Mouse (Mus musculus) heart, embryonic 13.5 days (tissue): ENCODE data around the gene Slc12a3. TPM values are rescaled to one million over a fixed set of nuclear protein-coding genes. Genes with fewer than 3 reads are reported as not detected.

Experiments used
- ATAC-seq: fragments of 200-750 bp; cut with Nextera tagmentation; 2 replicates; pipeline ENCODE4 v1.8.0; 2017; ENCODE audit warnings: moderate TSS enrichment; ENCODE audit not compliant: insufficient number of reproducible peaks, low FRiP score, low TSS enrichment; ENCODE audit errors: extremely low read depth
- H3K27ac ChIP-seq: fragments of 300-500 bp; sonication (generic); replicated peaks from 2 replicates; pipeline ENCODE4 v1.5.1; 2015; ENCODE audit warnings: moderate library complexity, mild to moderate bottlenecking, inconsistent platforms
- H3K27me3 ChIP-seq: fragments of 300-500 bp; sonication (generic); replicated peaks from 2 replicates; pipeline ENCODE4 v1.6.1; 2015; ENCODE audit warnings: mild to moderate bottlenecking, inconsistent platforms
- H3K36me3 ChIP-seq: fragments of 300-500 bp; sonication (generic); 2 replicates; pipeline ENCODE4 v1.6.1; 2015; ENCODE audit warnings: mild to moderate bottlenecking, inconsistent platforms
- H3K4me1 ChIP-seq: fragments of 300-500 bp; sonication (generic); 2 replicates; pipeline ENCODE4 v1.6.1; 2015; ENCODE audit warnings: inconsistent platforms
- H3K4me2 ChIP-seq: fragments of 300-500 bp; sonication (generic); 2 replicates; pipeline ENCODE4 v1.6.1; 2015; ENCODE audit warnings: inconsistent platforms, mild to moderate bottlenecking, moderate library complexity
- H3K4me3 ChIP-seq: fragments of 300-500 bp; sonication (generic); 2 replicates; pipeline ENCODE4 v1.5.1; 2015; ENCODE audit warnings: moderate library complexity, mild to moderate bottlenecking, inconsistent platforms
- H3K9ac ChIP-seq: fragments of 300-500 bp; sonication (generic); 2 replicates; pipeline ENCODE4 v1.6.1; 2015; ENCODE audit warnings: inconsistent platforms, mild to moderate bottlenecking, moderate library complexity
- H3K9me3 ChIP-seq: fragments of 300-500 bp; sonication (generic); 2 replicates; pipeline ENCODE4 v1.6.1; 2016; ENCODE audit warnings: inconsistent platforms
- WGBS: fragments of 180-500 bp; shearing (Covaris S2); methylation state at CpG from one replicate; pipeline ENCODE4 v1.1.7; 2015; ENCODE audit warnings: mixed read lengths; 5-methylcytosine and 5-hydroxymethylcytosine counted together
- polyA plus RNA-seq: library from polyadenylated mRNA; unstranded; fragments of >200 nt; fragmentation: Nextera tagmentation; extraction: Ambion mirVana; gene quantifications from 2 replicates; pipeline ENCODE4 v1.2.1, GENCODE M21; 2015

Slc12a3 gene
- polyA plus RNA-seq, 1 experiment from 2014 or later: not detected

- ATAC-seq: no peak
- no peaks in the 10 kb centered on the region for H3K36me3 ChIP-seq
- no peak overlapping the region for H3K9ac ChIP-seq
- H3K4me2 ChIP-seq: no peak overlapping the region
- peak overlapping the region; percentile 53; the same call in 1 of the 2 replicates for H3K27ac ChIP-seq
- H3K9me3 ChIP-seq: no peaks in the 10 kb centered on the region
- peaks cover 44% of the 10 kb centered on the region for H3K4me1 ChIP-seq
- H3K4me3 ChIP-seq: no peak overlapping the region
- 45% methylated on average over 5 of the region's 5 CpGs for WGBS
- no peaks in the 10 kb centered on the region for H3K27me3 ChIP-seq
Observed at GRCm38 (mm10) chr8:94358541-94358940, 29.5 kb downstream of the Slc12a3 start.

GRCm38 (mm10) chr8:94361774-94362431 is 32.9 kb downstream of the Slc12a3 start:
- peak overlapping the region; percentile 82; the same call in 1 of the 2 replicates for H3K27ac ChIP-seq
- no peak overlapping the region for H3K4me2 ChIP-seq
- ATAC-seq: no peak
- H3K27me3 ChIP-seq: no peaks in the 10 kb centered on the region
- H3K4me1 ChIP-seq: peaks cover 51% of the 10 kb centered on the region
- no peak overlapping the region for H3K4me3 ChIP-seq
- H3K9me3 ChIP-seq: no peaks in the 10 kb centered on the region
- 80% methylated on average over 6 of the region's 6 CpGs for WGBS
- no peaks in the 10 kb centered on the region for H3K36me3 ChIP-seq
- no peak overlapping the region for H3K9ac ChIP-seq

- ATAC-seq: no peak
- Histone ChIP-seq H3K4me1 (peaks cover 43% of the 10 kb centered on the region), H3K9me3 (no peaks in the 10 kb centered on the region), H3K4me2 (no peak overlapping the region), H3K36me3 (no peaks in the 10 kb centered on the region), H3K27me3 (no peaks in the 10 kb centered on the region), H3K4me3 (no peak overlapping the region), H3K27ac (peak overlapping the region; percentile 82), H3K9ac (no peak overlapping the region)
- WGBS: 77% methylated on average over 7 of the region's 7 CpGs
Observed at GRCm38 (mm10) chr8:94362607-94363239, 33.7 kb downstream of the Slc12a3 start.

- H3K27ac ChIP-seq: peak overlapping the region; percentile 82
- H3K9me3 ChIP-seq: no peaks in the 10 kb centered on the region
- no peaks in the 10 kb centered on the region for H3K36me3 ChIP-seq
- H3K4me1 ChIP-seq: peaks cover 39% of the 10 kb centered on the region
- H3K27me3 ChIP-seq: no peaks in the 10 kb centered on the region
- H3K9ac ChIP-seq: peak overlapping the region; percentile 40; the same call in 1 of the 2 replicates
- no peak for ATAC-seq
- peak overlapping the region; percentile 13; the same call in 1 of the 2 replicates for H3K4me2 ChIP-seq
- H3K4me3 ChIP-seq: no peak overlapping the region
- whole genome bisulfite sequencing: 40% methylated on average over 4 of the region's 4 CpGs
Observed at GRCm38 (mm10) chr8:94363288-94363688, 34.3 kb downstream of the Slc12a3 start.

GRCm38 (mm10) chr8:94363906-94364305 is 34.9 kb downstream of the Slc12a3 start:
- no peak overlapping the region for H3K4me3 ChIP-seq
- peaks cover 32% of the 10 kb centered on the region for H3K4me1 ChIP-seq
- H3K9ac ChIP-seq: no peak overlapping the region; the same call in 1 of the 2 replicates
- no peaks in the 10 kb centered on the region for H3K36me3 ChIP-seq
- ATAC-seq: no peak
- 48% methylated on average over 2 of the region's 2 CpGs for WGBS
- no peaks in the 10 kb centered on the region for H3K9me3 ChIP-seq
- no peak overlapping the region; the same call in 1 of the 2 replicates for H3K4me2 ChIP-seq
- H3K27ac ChIP-seq: peak overlapping the region; percentile 82
- H3K27me3 ChIP-seq: no peaks in the 10 kb centered on the region

- no peaks in the 10 kb centered on the region for H3K36me3 ChIP-seq
- H3K9me3 ChIP-seq: no peaks in the 10 kb centered on the region
- peaks cover 29% of the 10 kb centered on the region for H3K4me1 ChIP-seq
- H3K27ac ChIP-seq: no peak overlapping the region
- 81% methylated on average over 6 of the region's 6 CpGs for WGBS
- ATAC-seq: no peak
- no peaks in the 10 kb centered on the region for H3K27me3 ChIP-seq
- H3K4me2 ChIP-seq: no peak overlapping the region
- H3K9ac ChIP-seq: no peak overlapping the region
- H3K4me3 ChIP-seq: no peak overlapping the region
Observed at GRCm38 (mm10) chr8:94364686-94365312, 35.8 kb downstream of the Slc12a3 start.

GRCm38 (mm10) chr8:94365410-94365981 is 36.5 kb downstream of the Slc12a3 start:
- H3K4me2 ChIP-seq: no peak overlapping the region
- no peak for ATAC-seq
- no peaks in the 10 kb centered on the region for H3K9me3 ChIP-seq
- 79% methylated on average over 9 of the region's 9 CpGs for WGBS
- H3K27ac ChIP-seq: no peak overlapping the region
- no peaks in the 10 kb centered on the region for H3K36me3 ChIP-seq
- no peaks in the 10 kb centered on the region for H3K27me3 ChIP-seq
- H3K4me3 ChIP-seq: no peak overlapping the region
- peaks cover 29% of the 10 kb centered on the region for H3K4me1 ChIP-seq
- no peak overlapping the region for H3K9ac ChIP-seq

- Histone ChIP-seq H3K4me3 (no peak overlapping the region), H3K27me3 (no peaks in the 10 kb centered on the region), H3K9me3 (no peaks in the 10 kb centered on the region), H3K36me3 (no peaks in the 10 kb centered on the region), H3K4me2 (no peak overlapping the region), H3K9ac (no peak overlapping the region), H3K4me1 (peaks cover 8% of the 10 kb centered on the region), H3K27ac (no peak overlapping the region)
- no peak for ATAC-seq
- 63% methylated on average over 5 of the region's 5 CpGs for WGBS
Observed at GRCm38 (mm10) chr8:94370839-94371238, 41.8 kb downstream of the Slc12a3 start.

- H3K36me3 ChIP-seq: no peaks in the 10 kb centered on the region
- no peak for ATAC-seq
- H3K9ac ChIP-seq: no peak overlapping the region
- 65% methylated on average over 6 of the region's 6 CpGs for WGBS
- no peaks in the 10 kb centered on the region for H3K9me3 ChIP-seq
- H3K4me3 ChIP-seq: no peak overlapping the region
- H3K4me1 ChIP-seq: peaks cover 19% of the 10 kb centered on the region
- no peaks in the 10 kb centered on the region for H3K27me3 ChIP-seq
- H3K27ac ChIP-seq: no peak overlapping the region
- H3K4me2 ChIP-seq: no peak overlapping the region
Observed at GRCm38 (mm10) chr8:94372955-94373599, 44.1 kb downstream of the Slc12a3 start.

- WGBS: 6% methylated on average over 3 of the region's 3 CpGs
- Histone ChIP-seq H3K4me3 (no peak overlapping the region), H3K9me3 (no peaks in the 10 kb centered on the region), H3K4me1 (peaks cover 29% of the 10 kb centered on the region), H3K9ac (no peak overlapping the region), H3K36me3 (no peaks in the 10 kb centered on the region), H3K4me2 (no peak overlapping the region), H3K27me3 (no peaks in the 10 kb centered on the region; the same call in 1 of the 2 replicates), H3K27ac (peak overlapping the region; percentile 48)
- no peak for ATAC-seq
Observed at GRCm38 (mm10) chr8:94375551-94375991, 46.6 kb downstream of the Slc12a3 start.

GRCm38 (mm10) chr8:94376176-94376575 is 47.2 kb downstream of the Slc12a3 start:
- Histone ChIP-seq H3K4me3 (no peak overlapping the region), H3K27me3 (no peaks in the 10 kb centered on the region; the same call in 1 of the 2 replicates), H3K36me3 (no peaks in the 10 kb centered on the region), H3K4me1 (peaks cover 29% of the 10 kb centered on the region), H3K27ac (peak overlapping the region; percentile 48; the same call in 1 of the 2 replicates), H3K4me2 (no peak overlapping the region), H3K9ac (no peak overlapping the region), H3K9me3 (no peaks in the 10 kb centered on the region)
- no peak for ATAC-seq
- WGBS: 77% methylated on average over 3 of the region's 3 CpGs
